ENCODE assay signal across 23 mouse cellular contexts in genomic region chr15:3205522-3205921, GRCm38 (mm10).
A peak's percentile ranks its signal among the peaks of the same experiment; 100 is the strongest.
DNase-seq lines count a peak whose midpoint lies in the region; ATAC-seq and TF ChIP-seq lines count a peak whose summit lies in the region.
"Had no signal": no experiment of that assay in that cellular context is flagged by ENCODE, and none has a peak within 500 bp of the region (broad histone marks: within the 10 kb centered on the region; RNA-seq: fewer than 3 reads in every experiment).

No protein-coding gene starts in this region.

- peak; percentile 86 for TF ChIP-seq EP300 in ES-Bruce4 (IDR thresholded peaks at IDR 0.05; ENCODE audit: insufficient read depth, low read depth, low read length)

- no peak overlapping the region for H3K4me2 ChIP-seq in midbrain, embryonic 13.5 days (replicated peaks)
- H3K4me2 ChIP-seq: embryonic facial prominence, embryonic 13.5 days; embryonic facial prominence, embryonic 15.5 days; forebrain, embryonic 13.5 days; forebrain, embryonic 15.5 days had no signal

- H3K27me3 ChIP-seq in ES-Bruce4 (ENCODE audit: control insufficient read depth, insufficient read depth, low read length, poor library complexity, severe bottlenecking) = no peaks in the 10 kb centered on the region
- no peaks in the 10 kb centered on the region for H3K27me3 ChIP-seq in midbrain, embryonic 13.5 days
- H3K27me3 ChIP-seq: embryonic facial prominence, embryonic 13.5 days; embryonic facial prominence, embryonic 15.5 days; forebrain, embryonic 13.5 days; forebrain, embryonic 15.5 days; Patski had no signal

- peaks cover 9% of the 10 kb centered on the region for H3K9me3 ChIP-seq in ES-Bruce4 (replicated peaks; ENCODE audit: control insufficient read depth, insufficient read depth, low read length, poor library complexity, severe bottlenecking)
- no peaks in the 10 kb centered on the region; the same call in 1 of the 2 replicates for H3K9me3 ChIP-seq in midbrain, embryonic 13.5 days
- H3K9me3 ChIP-seq: embryonic facial prominence, embryonic 15.5 days; forebrain, embryonic 15.5 days; G1E had no signal

- H3K4me1 ChIP-seq in ES-Bruce4 (ENCODE audit: control insufficient read depth, insufficient read depth, low read length) = peaks cover 5% of the 10 kb centered on the region
- no peaks in the 10 kb centered on the region for H3K4me1 ChIP-seq in midbrain, embryonic 13.5 days (replicated peaks)
- H3K4me1 ChIP-seq: embryonic facial prominence, embryonic 13.5 days; embryonic facial prominence, embryonic 15.5 days; forebrain, embryonic 13.5 days; forebrain, embryonic 15.5 days had no signal

- H3K27ac ChIP-seq in ES-Bruce4 (ENCODE audit: insufficient read depth, low read length) = no peak overlapping the region
- no peak overlapping the region for H3K27ac ChIP-seq in midbrain, embryonic 13.5 days
- H3K27ac ChIP-seq: embryonic facial prominence, embryonic 13.5 days; embryonic facial prominence, embryonic 15.5 days; forebrain, embryonic 13.5 days; forebrain, embryonic 15.5 days had no signal

- TF ChIP-seq POLR2A in ES-Bruce4 (IDR thresholded peaks at IDR 0.05; ENCODE audit: insufficient read depth, low read length) = no peak

- H3K4me3 ChIP-seq in ES-Bruce4 (ENCODE audit: low read depth, low read length) = no peak overlapping the region
- no peak overlapping the region for H3K4me3 ChIP-seq in midbrain, embryonic 13.5 days (replicated peaks)
- H3K4me3 ChIP-seq: embryonic facial prominence, embryonic 13.5 days; embryonic facial prominence, embryonic 15.5 days; forebrain, embryonic 13.5 days; forebrain, embryonic 15.5 days had no signal

- no peaks in the 10 kb centered on the region for H3K36me3 ChIP-seq in ES-Bruce4 (ENCODE audit: control insufficient read depth, insufficient read depth, low read length, poor library complexity, severe bottlenecking)
- H3K36me3 ChIP-seq in midbrain, embryonic 13.5 days = no peaks in the 10 kb centered on the region
- H3K36me3 ChIP-seq: embryonic facial prominence, embryonic 13.5 days; embryonic facial prominence, embryonic 15.5 days; forebrain, embryonic 15.5 days; G1E had no signal

- DNase-seq in ES-CJ7 (ENCODE audit: low read depth, low spot score) = peak; percentile 60
- DNase-seq in R1 (ENCODE audit: low read depth, low spot score) = peak; percentile 67
- no peak for DNase-seq in left cerebral cortex, adult 8-10 months (ENCODE audit: low spot score in 2 of 2)
- DNase-seq: adrenal gland, adult 8-10 months; adrenal gland, postnatal 14 days; adrenal gland, postnatal 36 days; cerebellum, adult 11-12 months; cerebellum, adult 2 months; cerebellum, adult 9-10 months; cerebellum, postnatal 10 days; cerebellum, postnatal 25 days; embryo, embryonic 11 days; forebrain, postnatal 0 days had no signal

- no peak for TF ChIP-seq CTCF in ES-Bruce4 (IDR thresholded peaks at IDR 0.05; ENCODE audit: low read depth, low read length)

- H3K9ac ChIP-seq in ES-Bruce4 (ENCODE audit: low read depth, poor library complexity, severe bottlenecking) = no peak overlapping the region
- H3K9ac ChIP-seq in midbrain, embryonic 13.5 days (replicated peaks) = no peak overlapping the region
- H3K9ac ChIP-seq: embryonic facial prominence, embryonic 13.5 days; embryonic facial prominence, embryonic 15.5 days; forebrain, embryonic 13.5 days; forebrain, embryonic 15.5 days; forebrain, postnatal 0 days had no signal

- no peak for ATAC-seq in midbrain, embryonic 13.5 days
- ATAC-seq in erythroblast, adult 5-6 weeks (replicated peaks; ENCODE audit: low FRiP score, poor library complexity, severe bottlenecking) = no peak
- ATAC-seq: activated CD4-positive, CD25-positive, alpha-beta regulatory T cell, adult 4 months; forebrain, embryonic 13.5 days; forebrain, embryonic 15.5 days; forebrain, postnatal 0 days; Patski had no signal

- 89% methylated on average over 6 of the region's 6 CpGs for WGBS in midbrain, embryonic 13.5 days

Comparison
In these comparisons a context has a peak if more than half of its experiments do, and no peak if none do; other contexts are left out.
1. DNase-seq: peak in ES-CJ7 (single experiment) and R1 (single experiment); none in left cerebral cortex, adult 8-10 months (0 of 2).